Mouse (Mus musculus): Measurements from ENCODE around the gene Ggn.

DNA sequence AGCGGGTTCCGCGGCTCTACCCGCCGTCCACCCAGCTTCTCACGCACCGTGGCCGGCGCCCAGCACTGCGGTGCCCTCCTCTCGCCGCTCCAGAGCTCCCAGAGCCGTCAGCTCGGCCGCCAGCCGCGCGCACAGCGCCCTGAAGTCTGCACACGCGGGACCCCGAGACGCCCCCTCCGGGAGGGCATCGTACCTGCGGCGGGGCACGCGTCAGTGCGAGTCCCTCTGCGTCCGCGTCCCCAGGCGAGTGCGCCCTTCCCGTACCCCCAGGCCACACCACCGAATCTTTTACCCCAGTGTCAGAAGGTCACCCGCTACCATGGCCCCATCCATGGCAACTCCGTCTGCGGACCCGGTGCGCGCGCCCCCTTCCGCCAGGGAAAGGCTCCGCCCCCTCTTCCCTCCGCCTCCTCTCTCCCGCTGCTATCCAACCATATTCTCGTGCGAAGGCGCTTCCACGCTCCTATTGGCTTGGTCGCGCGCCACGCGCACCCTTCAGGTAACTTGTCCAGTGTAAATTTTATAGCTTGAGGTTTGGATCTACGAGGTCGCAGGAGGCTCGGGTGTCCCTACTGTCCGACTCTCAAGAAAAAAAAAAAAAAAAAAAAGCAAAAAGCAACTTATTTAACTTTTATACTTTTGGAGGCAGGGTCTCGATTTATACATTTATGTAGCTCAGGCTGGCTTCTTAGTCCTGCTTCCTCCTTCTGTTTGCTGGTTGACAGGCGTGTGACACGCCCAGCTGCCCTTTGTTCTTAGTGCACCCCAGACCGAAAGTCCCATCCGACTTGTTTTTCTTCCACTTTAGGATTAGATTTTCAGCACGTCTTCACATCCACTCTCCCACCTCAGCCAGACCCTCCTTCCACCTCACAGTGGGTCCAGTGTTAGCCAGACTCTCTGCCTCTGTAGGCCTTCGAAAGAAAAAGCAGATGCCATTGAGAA is 13.9 kb upstream of the Ggn start, which contains the start of gene Fam98c:
- peak; percentile 53 for TF ChIP-seq CTCF (IDR thresholded peaks at IDR 0.05; ENCODE audit: low read depth)
- no peak for TF ChIP-seq EP300 (IDR thresholded peaks at IDR 0.05; ENCODE audit: low read depth)

Data from liver, embryonic 14.5 days (tissue).